Mouse (Mus musculus) NIH3T3 (cell line): ENCODE results near the gene Nisch.

ENCODE experiments used
- DNase-seq: peaks from one replicate; pipeline ENCODE4 v3.0.0-alpha.2; 2012; ENCODE audit warnings: low read depth

The Nisch gene

GRCm38 (mm10) chr14:31215157-31216002, 1.4 kb downstream of the Nisch start:
- DNase-seq: peak; percentile 75

- DNase-seq: no peak
Measured at GRCm38 (mm10) chr14:31214684-31215083, 2.1 kb downstream of the Nisch start.

GRCm38 (mm10) chr14:31213868-31214267, 2.9 kb downstream of the Nisch start:
- DNase-seq: peak; percentile 34

GRCm38 (mm10) chr14:31212499-31212898, 4.2 kb downstream of the Nisch start:
- no peak for DNase-seq

- no peak for DNase-seq
Measured at GRCm38 (mm10) chr14:31211854-31212253, 4.9 kb downstream of the Nisch start.

- DNase-seq: no peak
Measured at GRCm38 (mm10) chr14:31209133-31209557, 7.6 kb downstream of the Nisch start.

- no peak for DNase-seq
Measured at GRCm38 (mm10) chr14:31208084-31208483, 8.7 kb downstream of the Nisch start, which contains the start of gene Tnnc1. Gene Tnnc1, plus strand, starts transcription at chr14:31208312.

GRCm38 (mm10) chr14:31207070-31207830, 9.5 kb downstream of the Nisch start:
- DNase-seq: peak; percentile 12

- DNase-seq: peak; percentile 96
Measured at GRCm38 (mm10) chr14:31206472-31206981, 10.2 kb downstream of the Nisch start.

GRCm38 (mm10) chr14:31205562-31206467, 10.9 kb downstream of the Nisch start:
- DNase-seq: peak; percentile 71

GRCm38 (mm10) chr14:31205244-31205561, 11.5 kb downstream of the Nisch start:
- no peak for DNase-seq

- peak; percentile 34 for DNase-seq
Measured at GRCm38 (mm10) chr14:31204844-31205243, 11.9 kb downstream of the Nisch start.

GRCm38 (mm10) chr14:31200038-31200437, 16.7 kb downstream of the Nisch start:
- no peak for DNase-seq

GRCm38 (mm10) chr14:31199599-31199998, 17.1 kb downstream of the Nisch start:
- no peak for DNase-seq

GRCm38 (mm10) chr14:31197547-31198516, 18.9 kb downstream of the Nisch start:
- peak; percentile 86 for DNase-seq

- peak; percentile 52 for DNase-seq
Measured at GRCm38 (mm10) chr14:31195968-31196367, 20.8 kb downstream of the Nisch start.

GRCm38 (mm10) chr14:31195521-31195920, 21.2 kb downstream of the Nisch start:
- DNase-seq: no peak

GRCm38 (mm10) chr14:31194891-31195513, 21.7 kb downstream of the Nisch start:
- DNase-seq: peak; percentile 72

GRCm38 (mm10) chr14:31194441-31194840, 22.3 kb downstream of the Nisch start:
- DNase-seq: no peak

GRCm38 (mm10) chr14:31193791-31194190, 23.0 kb downstream of the Nisch start:
- DNase-seq: no peak
